Mouse (Mus musculus): ENCODE data around the gene Bmp8b.

DNA sequence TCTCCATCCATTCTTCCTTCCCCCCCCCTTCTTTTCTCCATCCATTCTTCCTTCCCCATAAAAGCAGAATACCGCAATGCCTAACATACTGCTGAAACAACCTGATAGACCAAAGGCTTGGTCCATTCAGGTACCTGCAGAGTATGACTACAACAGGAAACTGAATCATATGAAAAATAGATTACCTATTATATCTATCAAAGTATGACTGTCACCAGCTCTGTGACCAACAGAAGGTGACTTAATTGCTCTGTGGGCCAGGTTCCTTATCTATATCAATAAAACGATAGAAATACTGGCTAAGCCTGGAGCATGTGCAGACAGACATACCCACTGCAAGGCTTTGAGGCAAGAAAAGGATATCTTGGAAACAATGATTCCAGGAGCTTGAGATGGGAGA lies 50.5 kb downstream of the Bmp8b start:
- TF ChIP-seq POLR2A (IDR thresholded peaks at IDR 0.05; ENCODE audit: borderline replicate concordance, control insufficient read depth, low read depth, low read length) (no peak), CTCF (IDR thresholded peaks at IDR 0.05; ENCODE audit: control insufficient read depth, insufficient read depth, low read length) (no peak)
